Mouse (Mus musculus): ENCODE results near the gene Iqsec3. TPM values are rescaled to one million over a fixed set of nuclear protein-coding genes. Genes with fewer than 3 reads are reported as not detected.
"Not testable (repeated sequence)": the region's sequence is repeated elsewhere in the genome, so short reads cannot be mapped to it uniquely, and the experiment has no call there.

Gene Iqsec3
- total RNA-seq, 2 experiments from 2014 or later = 70.3 to 71.7 TPM

DNA sequence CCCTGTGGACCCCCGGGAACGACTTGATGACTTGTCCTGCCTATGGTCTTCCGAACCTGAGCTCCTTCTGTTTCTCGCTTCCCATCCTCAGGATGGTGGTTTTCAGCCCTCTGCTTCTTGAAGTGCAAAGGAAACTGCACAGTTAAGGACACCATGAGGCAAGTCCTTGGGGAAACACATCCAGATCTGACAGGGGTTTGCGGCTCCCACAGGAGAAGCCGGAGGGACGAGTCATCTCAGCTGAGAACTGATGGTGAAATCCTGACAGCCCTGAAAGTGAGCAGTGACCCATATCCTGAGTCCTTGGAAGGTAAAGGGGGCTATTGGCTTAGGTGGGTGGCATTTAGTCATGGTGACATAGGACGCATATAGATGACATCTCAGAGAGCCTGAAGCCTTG, 92.9 kb downstream of the Iqsec3 start:
- no peak for DNase-seq (ENCODE audit: low spot score in 2 of 2)
- intact Hi-C loops (cut with DNase I) = no loop called here

DNA sequence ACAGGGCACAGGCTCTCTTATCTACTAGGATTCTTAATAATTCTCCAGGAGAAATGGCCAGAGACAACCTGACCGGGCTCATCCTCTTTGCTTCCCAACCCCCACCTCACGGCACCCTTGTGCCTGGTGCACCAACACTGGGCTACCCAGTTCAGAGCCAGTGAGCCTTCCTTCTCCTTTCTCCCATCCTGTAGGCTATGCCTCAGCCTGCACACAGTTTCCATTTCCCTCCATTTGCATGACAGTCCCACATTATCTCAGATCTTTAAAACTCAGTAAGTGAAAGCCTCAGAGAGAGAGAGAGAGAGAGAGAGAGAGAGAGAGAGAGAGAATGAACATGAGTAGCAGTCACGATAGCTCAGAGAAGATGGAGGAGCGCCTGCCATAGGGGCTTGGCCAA, 95.2 kb downstream of the Iqsec3 start:
- intact Hi-C loops (cut with DNase I) = no loop called here
- no peak for DNase-seq (ENCODE audit: low spot score in 2 of 2)

GRCm38 (mm10) chr6:121376159-121376558, 97.3 kb downstream of the Iqsec3 start:
- intact Hi-C loops (cut with DNase I) = no loop called here
- no peak for DNase-seq (ENCODE audit: low spot score in 2 of 2)

DNA sequence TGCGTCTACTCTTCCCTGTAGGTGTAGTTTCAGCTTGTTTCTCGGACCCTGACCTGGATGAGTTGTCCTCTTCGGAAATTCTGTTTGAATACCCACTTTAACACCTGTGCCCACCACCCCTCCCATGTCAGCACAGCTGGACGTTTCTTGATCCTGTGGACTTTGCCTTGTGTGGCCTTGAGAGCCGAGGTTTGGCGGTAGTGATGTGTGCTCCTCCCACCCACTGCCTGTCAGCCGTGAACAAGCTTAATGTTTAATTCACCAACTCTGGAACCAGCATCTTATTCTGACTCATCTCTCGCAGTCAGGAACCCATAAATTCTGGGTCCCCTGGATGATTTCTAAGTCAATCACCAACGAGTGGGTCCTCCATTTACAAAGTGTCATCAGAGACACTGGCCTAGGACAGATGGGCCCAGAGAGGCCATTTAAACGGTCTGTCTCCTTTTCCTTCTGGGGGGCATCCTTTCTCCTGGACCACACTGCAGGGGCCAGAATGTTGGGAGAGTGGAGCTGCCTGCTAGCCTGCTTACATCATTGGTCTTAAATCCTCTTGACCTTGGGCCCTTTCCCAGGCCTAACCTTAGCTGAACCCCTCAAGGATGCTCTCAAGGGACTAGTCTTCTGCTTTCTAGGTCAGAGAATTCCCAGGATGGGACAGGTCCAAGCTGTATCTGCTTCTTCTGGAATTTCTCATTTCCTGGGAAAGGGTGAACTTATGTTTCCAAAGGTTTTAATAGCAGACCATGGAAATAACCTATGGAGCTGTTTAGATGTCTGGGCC, 102.1 kb downstream of the Iqsec3 start:
- peak in 1 of 2 experiments; percentile 25 for DNase-seq (ENCODE audit: low spot score in 2 of 2)
- intact Hi-C loops (cut with DNase I) = no loop called here

- no peak for DNase-seq (ENCODE audit: low spot score in 2 of 2)
- intact Hi-C loops (cut with DNase I) = loop anchor here (2.0 kb wide), 1 partner anchor 94 kb away; no protein-coding TSS in a partner anchor
Observed at GRCm38 (mm10) chr6:121367099-121367498, 106.4 kb downstream of the Iqsec3 start.

- intact Hi-C loops (cut with DNase I) = loop anchor here (2.0 kb wide), 1 partner anchor 94 kb away; no protein-coding TSS in a partner anchor
- not testable (repeated sequence) for DNase-seq (ENCODE audit: low spot score in 2 of 2)
Observed at GRCm38 (mm10) chr6:121366537-121366936, 106.9 kb downstream of the Iqsec3 start.

GRCm38 (mm10) chr6:121363956-121364355, 109.5 kb downstream of the Iqsec3 start:
- no peak for DNase-seq (ENCODE audit: low spot score in 2 of 2)
- intact Hi-C loops (cut with DNase I) = no loop called here

DNA sequence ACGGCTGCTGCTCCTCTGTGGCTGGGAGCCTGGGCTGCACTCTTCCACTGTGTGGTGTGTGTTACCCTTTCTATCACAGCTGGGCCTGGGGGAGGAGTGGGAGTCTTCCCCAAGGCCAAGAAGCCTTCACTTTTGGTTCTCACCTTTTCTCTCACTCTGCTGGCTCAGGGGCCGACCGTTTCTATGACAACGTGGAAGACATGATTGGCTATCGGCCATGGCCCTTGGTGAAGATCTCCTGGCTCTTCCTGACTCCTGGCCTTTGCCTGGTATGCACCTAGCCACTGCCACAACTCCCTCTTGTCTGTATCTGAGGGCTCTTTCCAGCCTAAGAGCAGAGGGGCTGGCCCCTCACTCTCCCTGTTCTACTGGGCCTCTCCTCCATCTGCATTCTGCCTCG, 110.4 kb downstream of the Iqsec3 start:
- DNase-seq (ENCODE audit: low spot score in 2 of 2) = no peak
- intact Hi-C loops (cut with DNase I) = no loop called here

GRCm38 (mm10) chr6:121357232-121357631, 116.2 kb downstream of the Iqsec3 start:
- intact Hi-C loops (cut with DNase I) = no loop called here
- no peak for DNase-seq (ENCODE audit: low spot score in 2 of 2)

DNA sequence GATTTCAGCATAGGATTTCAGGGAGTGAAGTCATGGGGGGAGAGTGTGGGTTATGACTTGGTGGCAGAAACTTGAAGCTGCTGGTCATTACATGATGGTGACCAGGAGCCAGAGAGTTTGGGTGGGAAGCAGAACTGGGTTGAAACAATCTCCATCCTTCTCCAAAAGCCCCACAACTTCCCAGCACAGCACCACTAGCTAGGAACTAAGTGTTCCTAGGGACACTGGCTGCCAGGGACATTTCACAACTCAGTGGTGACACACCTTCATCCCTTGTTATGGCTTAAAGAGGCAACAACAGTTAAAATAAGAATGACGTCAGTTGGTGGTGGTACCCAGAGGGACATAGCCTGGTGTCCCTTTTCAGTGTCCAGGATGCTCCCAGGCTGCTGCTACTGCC, 117.4 kb downstream of the Iqsec3 start:
- no peak for DNase-seq (ENCODE audit: low spot score in 2 of 2)
- intact Hi-C loops (cut with DNase I) = no loop called here

GRCm38 (mm10) chr6:121352276-121352675, 121.2 kb downstream of the Iqsec3 start:
- intact Hi-C loops (cut with DNase I) = no loop called here
- no peak for DNase-seq (ENCODE audit: low spot score in 2 of 2)

DNA sequence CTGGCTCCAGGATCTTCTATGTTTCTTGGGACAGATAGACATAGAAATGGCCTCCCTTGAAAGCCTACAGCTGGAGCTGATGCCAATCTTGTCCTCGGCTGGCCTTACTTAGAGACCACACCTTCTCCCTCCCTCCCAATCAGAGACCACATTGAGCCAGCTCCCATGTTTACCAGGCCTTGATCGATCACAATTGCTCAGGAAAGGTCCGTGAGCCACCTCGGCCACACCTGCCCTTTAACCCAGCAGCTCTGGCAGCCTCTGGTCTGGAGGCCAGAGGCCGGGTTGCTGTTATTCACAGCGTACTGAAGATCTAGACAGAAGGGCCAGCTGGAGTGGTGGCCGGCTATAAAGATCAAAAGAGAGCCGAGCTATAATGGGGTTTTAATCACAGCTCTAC, 127.0 kb downstream of the Iqsec3 start:
- no peak for DNase-seq (ENCODE audit: low spot score in 2 of 2)
- intact Hi-C loops (cut with DNase I) = no loop called here

- no peak for DNase-seq (ENCODE audit: low spot score in 2 of 2)
- intact Hi-C loops (cut with DNase I) = no loop called here
Observed at GRCm38 (mm10) chr6:121344329-121344728, 129.1 kb downstream of the Iqsec3 start.

DNA sequence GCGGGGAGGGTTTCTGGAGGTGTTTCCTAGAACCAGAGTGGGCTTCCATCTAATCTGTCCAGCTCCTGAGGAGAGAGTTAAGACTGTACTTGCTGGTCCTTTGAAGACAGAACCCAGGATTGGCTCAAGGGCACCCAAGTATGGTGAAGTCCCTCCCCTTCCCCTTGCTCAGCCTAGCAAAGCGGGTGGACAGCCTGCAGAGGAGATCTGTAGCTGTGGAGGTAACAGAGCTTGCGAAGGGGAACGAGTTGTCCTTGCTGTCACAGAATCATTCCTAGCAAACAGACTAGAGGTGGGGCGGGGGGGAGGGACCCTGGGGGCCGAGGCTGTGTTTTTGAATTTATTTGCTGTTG, 129.7 kb downstream of the Iqsec3 start:
- DNase-seq (ENCODE audit: low spot score in 2 of 2) = no peak
- intact Hi-C loops (cut with DNase I) = no loop called here

GRCm38 (mm10) chr6:121343026-121343770, 130.3 kb downstream of the Iqsec3 start, which contains the start of gene Slc6a12:
Slc6a12 (plus strand) TSS chr6:121343076.
- intact Hi-C loops (cut with DNase I) = no loop called here
- no peak for DNase-seq (ENCODE audit: low spot score in 2 of 2)

DNA sequence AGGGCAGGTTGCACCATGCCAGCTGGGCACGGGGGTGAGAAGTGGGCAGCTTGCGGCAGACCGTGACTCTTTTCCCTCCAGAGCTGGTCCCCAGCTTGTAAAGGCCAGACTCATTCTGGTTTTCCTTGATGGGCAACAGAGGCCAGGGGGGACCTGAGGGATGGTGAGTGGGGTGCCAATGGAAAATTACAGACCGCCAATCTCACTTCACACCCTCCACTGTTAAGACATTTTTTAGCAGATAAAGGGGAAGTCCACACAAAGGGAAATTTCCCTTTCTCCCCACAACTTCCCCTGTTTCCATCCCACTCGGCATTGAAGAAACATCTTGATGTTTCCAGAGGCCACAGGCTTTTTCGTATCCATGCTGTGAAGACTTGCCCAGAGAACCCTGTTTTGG, 131.8 kb downstream of the Iqsec3 start:
- intact Hi-C loops (cut with DNase I) = no loop called here
- DNase-seq (ENCODE audit: low spot score in 2 of 2) = no peak

DNA sequence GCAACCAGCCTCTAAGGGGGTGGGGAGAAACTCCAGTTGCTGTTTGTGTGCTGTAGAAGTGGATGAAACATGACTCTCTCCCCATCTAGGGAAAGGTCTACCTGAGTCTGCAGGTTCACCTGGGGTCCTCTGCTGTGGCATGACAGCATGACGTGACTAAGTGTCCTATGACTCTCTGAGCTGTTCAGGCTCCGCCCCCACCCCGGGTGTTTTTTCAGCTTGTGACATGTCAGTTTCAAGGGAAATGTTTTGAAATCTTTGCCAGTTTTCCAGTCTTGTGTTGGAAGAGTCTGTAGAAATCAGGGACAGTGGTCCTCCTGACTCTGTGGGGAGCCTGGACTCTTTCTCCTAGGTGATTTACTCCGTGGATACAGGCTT, 135.0 kb downstream of the Iqsec3 start:
- no peak for DNase-seq (ENCODE audit: low spot score in 2 of 2)
- intact Hi-C loops (cut with DNase I) = loop anchor here (2.0 kb wide), 1 partner anchor 194 kb away; no protein-coding TSS in a partner anchor

DNA sequence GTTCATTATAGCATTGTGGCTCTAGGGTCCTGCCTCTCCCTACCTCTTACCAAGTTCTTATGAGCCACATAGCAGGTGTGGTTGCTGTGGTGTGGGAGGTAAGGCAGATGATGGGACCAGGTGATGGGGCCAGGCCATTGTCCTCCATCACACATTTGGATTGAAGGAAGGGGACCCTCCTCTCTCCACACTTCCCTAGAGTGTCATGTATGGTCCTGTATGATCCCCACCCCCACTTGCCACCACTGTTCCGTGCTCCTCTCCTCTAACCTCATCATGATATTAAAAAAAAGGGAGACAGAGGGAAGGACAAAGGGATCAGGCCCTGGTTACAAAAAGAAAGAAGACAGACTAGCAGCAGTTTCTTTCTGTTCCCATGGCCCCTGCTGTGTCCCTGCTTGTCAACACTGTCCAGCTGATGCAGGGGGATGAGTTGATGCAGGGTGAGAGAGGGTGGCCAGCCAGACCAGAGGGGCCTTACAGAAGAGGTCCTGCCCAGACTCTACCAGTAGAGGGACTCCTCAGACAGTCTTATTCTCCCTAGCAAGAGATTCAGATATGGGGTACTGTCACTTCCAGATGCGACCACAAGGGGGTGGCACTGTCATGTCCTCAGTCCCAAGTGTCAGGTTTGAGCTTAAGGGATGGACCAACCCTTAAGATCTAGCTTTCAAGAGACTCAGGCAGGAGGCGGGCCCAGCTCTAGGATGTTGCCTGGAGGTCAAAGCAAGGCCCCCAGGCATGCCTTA, 135.5 kb downstream of the Iqsec3 start:
- intact Hi-C loops (cut with DNase I) = loop anchor here (2.0 kb wide), 1 partner anchor 195 kb away; no protein-coding TSS in a partner anchor
- DNase-seq (ENCODE audit: low spot score in 2 of 2) = peak; percentile 87 to 92

DNA sequence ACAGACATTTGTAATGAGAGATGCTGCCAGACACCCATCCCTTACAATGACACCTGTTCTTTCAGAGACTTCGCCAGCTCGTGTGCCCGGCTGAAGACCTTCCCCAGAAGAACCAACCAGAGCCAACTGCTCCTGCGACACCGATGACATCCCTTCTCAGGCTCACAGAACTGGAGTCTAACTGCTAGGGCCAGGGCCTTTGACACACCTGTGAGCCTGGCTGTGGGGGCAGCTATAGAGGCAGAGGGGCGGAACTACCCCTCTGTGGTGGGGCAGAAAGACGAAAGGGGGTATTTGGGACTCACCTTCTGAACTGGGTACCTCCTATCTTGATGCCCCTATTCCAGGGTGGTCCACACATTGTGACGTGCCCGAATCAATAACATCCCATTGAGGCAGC, 136.2 kb downstream of the Iqsec3 start:
- no peak for DNase-seq (ENCODE audit: low spot score in 2 of 2)
- intact Hi-C loops (cut with DNase I) = no loop called here

DNA sequence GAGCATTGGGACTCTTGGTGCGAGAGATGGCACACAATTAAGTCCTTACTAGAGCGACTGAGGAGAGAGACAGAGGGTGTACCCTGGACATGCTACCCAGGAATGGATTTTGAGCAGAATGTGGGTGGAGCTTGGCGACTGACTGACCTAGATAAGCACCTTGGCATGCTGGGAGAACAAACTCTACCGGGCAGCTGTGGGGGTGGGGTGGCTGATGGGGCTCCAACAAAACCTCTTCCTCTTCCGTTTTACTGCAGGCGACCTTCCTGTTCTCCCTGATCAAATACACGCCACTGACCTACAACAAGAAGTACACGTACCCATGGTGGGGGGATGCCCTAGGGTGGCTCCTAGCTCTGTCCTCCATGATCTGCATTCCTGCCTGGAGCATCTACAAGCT, 136.9 kb downstream of the Iqsec3 start:
- intact Hi-C loops (cut with DNase I) = no loop called here
- no peak for DNase-seq (ENCODE audit: low spot score in 2 of 2)
